Mouse (Mus musculus) myocyte (in vitro differentiated cells): Measurements from ENCODE around the gene Aamp.

Source experiments
- CEBPB ChIP-seq: IDR thresholded peaks from 2 replicates; pipeline ENCODE4 v1.6.1; 2011; ENCODE audit warnings: mild to moderate bottlenecking, moderate library complexity; ENCODE audit not compliant: poor library complexity, insufficient read depth, severe bottlenecking
- MAX ChIP-seq: IDR thresholded peaks from one replicate; pipeline ENCODE4 v1.6.1; 2011; ENCODE audit warnings: low read depth, mild to moderate bottlenecking, control low read depth
- POLR2A ChIP-seq: IDR thresholded peaks from one replicate; pipeline ENCODE4 v1.6.1; 2011; ENCODE audit warnings: low read depth, mild to moderate bottlenecking, control low read depth, moderate library complexity; ENCODE audit not compliant: insufficient read length

DNA sequence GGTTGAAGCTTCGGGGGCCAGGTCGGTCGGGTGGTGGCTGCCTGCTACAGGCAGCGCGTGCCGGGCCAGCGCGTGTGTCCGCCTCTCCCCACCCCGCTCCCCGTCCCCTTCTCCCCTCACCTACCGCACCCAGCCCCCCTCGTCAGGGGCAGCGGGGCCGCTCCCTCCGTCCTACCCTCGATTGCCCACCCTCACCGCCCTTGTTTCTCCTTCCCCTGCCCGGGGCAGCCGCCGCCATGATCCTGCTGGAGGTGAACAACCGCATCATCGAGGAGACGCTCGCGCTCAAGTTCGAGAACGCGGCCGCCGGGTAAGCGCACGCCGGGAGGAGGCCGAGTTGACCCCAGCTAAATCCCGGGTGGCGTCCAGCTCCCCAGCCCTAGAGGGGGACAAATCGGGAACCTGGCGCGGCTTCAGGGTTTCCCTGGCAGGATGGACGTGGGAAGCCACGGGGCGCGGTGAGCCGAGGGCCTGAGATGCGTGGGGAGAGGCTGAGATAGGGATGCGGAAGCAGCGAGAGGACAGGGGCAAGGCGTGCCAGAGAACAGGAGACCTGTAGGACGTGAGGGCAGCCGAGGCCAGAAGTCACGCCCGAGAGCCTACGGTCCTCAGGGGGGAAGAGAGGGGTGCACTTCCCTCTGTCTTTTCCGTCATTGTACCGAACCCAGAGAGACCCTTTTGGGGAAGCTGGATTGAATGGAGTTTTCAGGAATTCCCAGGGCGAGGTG, 47.8 kb downstream of the Aamp start:
- no peak for TF ChIP-seq CEBPB
- peak; percentile 90 for TF ChIP-seq POLR2A
- TF ChIP-seq MAX = no peak
